Mouse (Mus musculus) embryonic facial prominence, embryonic 13.5 days (tissue): ENCODE measurements around the gene Bola3. TPM values are rescaled to one million over a fixed set of nuclear protein-coding genes. Genes with fewer than 3 reads are reported as not detected.

Experiments used
- ATAC-seq: fragments of 200-750 bp; cut with Nextera tagmentation; 2 replicates; pipeline ENCODE4 v1.8.0; 2017; ENCODE audit warnings: low read depth; ENCODE audit not compliant: insufficient number of reproducible peaks, insufficient read depth, low FRiP score, low TSS enrichment
- H3K27ac ChIP-seq: fragments of 300-500 bp; sonication (generic); 2 replicates; pipeline ENCODE4 v1.5.1; 2015; ENCODE audit warnings: moderate library complexity, mild to moderate bottlenecking, inconsistent platforms
- H3K27me3 ChIP-seq: fragments of 300-500 bp; sonication (generic); 2 replicates; pipeline ENCODE4 v1.6.1; 2015; ENCODE audit warnings: mild to moderate bottlenecking, inconsistent platforms
- H3K36me3 ChIP-seq: fragments of 300-500 bp; sonication (generic); 2 replicates; pipeline ENCODE4 v1.6.1; 2015; ENCODE audit warnings: mild to moderate bottlenecking, inconsistent platforms
- H3K4me1 ChIP-seq: fragments of 300-500 bp; sonication (generic); 2 replicates; pipeline ENCODE4 v1.6.1; 2015; ENCODE audit warnings: inconsistent platforms
- H3K4me2 ChIP-seq: fragments of 300-500 bp; sonication (generic); 2 replicates; pipeline ENCODE4 v1.6.1; 2015; ENCODE audit warnings: moderate library complexity, mild to moderate bottlenecking, inconsistent platforms
- H3K4me3 ChIP-seq: fragments of 300-500 bp; sonication (generic); 2 replicates; pipeline ENCODE4 v1.5.1; 2015; ENCODE audit warnings: mild to moderate bottlenecking, inconsistent platforms
- H3K9ac ChIP-seq: fragments of 300-500 bp; sonication (generic); 2 replicates; pipeline ENCODE4 v1.6.1; 2015; ENCODE audit warnings: mild to moderate bottlenecking, inconsistent platforms
- H3K9me3 ChIP-seq: fragments of 300-500 bp; sonication (generic); 2 replicates; pipeline ENCODE4 v1.6.1; 2016; ENCODE audit warnings: inconsistent platforms
- WGBS: fragments of 180-500 bp; shearing (Covaris S2); methylation state at CpG from one replicate; pipeline ENCODE4 v1.1.7; 2015; ENCODE audit warnings: mixed read lengths; 5-methylcytosine and 5-hydroxymethylcytosine counted together
- microRNA-seq: library from miRNA; unstranded; fragments of <30 nt; microRNA quantifications from one replicate; pipeline ENCODE4, GENCODE M21; 2016
- polyA plus RNA-seq: library from polyadenylated mRNA; unstranded; fragments of >200 nt; fragmentation: Nextera tagmentation; extraction: Ambion mirVana; gene quantifications from 2 replicates; pipeline ENCODE4 v1.2.1, GENCODE M21; 2015

Gene Bola3
- polyA plus RNA-seq, 1 experiment from 2014 or later = 115 TPM

- H3K4me3 ChIP-seq = no peak overlapping the region
- peaks cover 67% of the 10 kb centered on the region for H3K36me3 ChIP-seq
- H3K9me3 ChIP-seq = no peaks in the 10 kb centered on the region
- H3K9ac ChIP-seq = no peak overlapping the region
- ATAC-seq = no peak
- no peaks in the 10 kb centered on the region for H3K27me3 ChIP-seq
- no peak overlapping the region; the same call in 1 of the 2 replicates for H3K27ac ChIP-seq
- no peak overlapping the region for H3K4me2 ChIP-seq
- 93% methylated on average over 13 of the region's 13 CpGs for WGBS
- H3K4me1 ChIP-seq = peaks cover 15% of the 10 kb centered on the region; the same call in 1 of the 2 replicates
These were observed 55.6 kb downstream of the Bola3 start for GRCm38 (mm10) chr6:83404571-83404970.

- WGBS = 78% methylated on average over 7 of the region's 7 CpGs
- no peak for ATAC-seq
- no peaks in the 10 kb centered on the region for H3K27me3 ChIP-seq
- peaks cover 58% of the 10 kb centered on the region for H3K36me3 ChIP-seq
- H3K9ac ChIP-seq = no peak overlapping the region
- no peaks in the 10 kb centered on the region for H3K9me3 ChIP-seq
- H3K4me3 ChIP-seq = no peak overlapping the region
- no peak overlapping the region for H3K4me2 ChIP-seq
- H3K27ac ChIP-seq = 0 out of 2 replicates have a peak overlapping the region, but pooled peaks have one; percentile 44
- H3K4me1 ChIP-seq = peaks cover 22% of the 10 kb centered on the region
These were observed 56.6 kb downstream of the Bola3 start for GRCm38 (mm10) chr6:83405511-83406064.

GRCm38 (mm10) chr6:83408510-83408909 lies 59.6 kb downstream of the Bola3 start:
- Histone ChIP-seq H3K4me3 (no peak overlapping the region), H3K27ac (no peak overlapping the region), H3K4me2 (no peak overlapping the region), H3K9ac (no peak overlapping the region), H3K36me3 (peaks cover 30% of the 10 kb centered on the region), H3K9me3 (no peaks in the 10 kb centered on the region), H3K27me3 (no peaks in the 10 kb centered on the region), H3K4me1 (peaks cover 51% of the 10 kb centered on the region)
- 88% methylated on average over 9 of the region's 9 CpGs for WGBS
- no peak for ATAC-seq

Small RNA genes lying within 50 kb of the gene (microRNA-seq; reads per million reads assigned to microRNA genes)
- not detected for gene Mir6374

Other genes with a start within 250 kb of the Bola3 start
- gene Ccdc142, start 247.5 kb upstream of the Bola3 start, polyA plus RNA-seq = 2.9 and 3.5 TPM in 2 replicates
- 3.3 and 3.5 TPM in 2 replicates for gene Gm42688, start 247.5 kb upstream of the Bola3 start, polyA plus RNA-seq
- gene Mrpl53, start 240.1 kb upstream of the Bola3 start, polyA plus RNA-seq = 137 and 151 TPM in 2 replicates
- 45.0 and 45.6 TPM in 2 replicates for gene Mogs, start 233.7 kb upstream of the Bola3 start, polyA plus RNA-seq
- 144 and 172 TPM in 2 replicates for gene Wbp1, start 227.6 kb upstream of the Bola3 start, polyA plus RNA-seq
- 13.2 and 13.9 TPM in 2 replicates for gene Ino80b, start 223.7 kb upstream of the Bola3 start, polyA plus RNA-seq
- gene Rtkn, start 213.7 kb upstream of the Bola3 start, polyA plus RNA-seq = 46.7 and 51.8 TPM in 2 replicates
- gene Wdr54, start 192.8 kb upstream of the Bola3 start, polyA plus RNA-seq = 7.1 and 7.9 TPM in 2 replicates
- gene 1700003E16Rik, start 192.7 kb upstream of the Bola3 start, polyA plus RNA-seq = 2.0 and 2.8 TPM in 2 replicates
- gene Dctn1, start 183.2 kb upstream of the Bola3 start, polyA plus RNA-seq = 87.7 and 90.0 TPM in 2 replicates
- gene Slc4a5, start 129.3 kb upstream of the Bola3 start, polyA plus RNA-seq = 0.15 and 0.20 TPM in 2 replicates
- 36.3 and 37.0 TPM in 2 replicates for gene Mthfd2, start 23.2 kb upstream of the Bola3 start, polyA plus RNA-seq
- 60.1 and 65.1 TPM in 2 replicates for gene Mob1a, start 23.1 kb upstream of the Bola3 start, polyA plus RNA-seq
- gene Tet3, start 109.9 kb downstream of the Bola3 start, polyA plus RNA-seq = 47.0 and 59.6 TPM in 2 replicates
- 89.5 and 100.0 TPM in 2 replicates for gene Dguok, start 157.8 kb downstream of the Bola3 start, polyA plus RNA-seq
- gene Actg2, start 187.1 kb downstream of the Bola3 start, polyA plus RNA-seq = 3.5 and 4.1 TPM in 2 replicates
- gene Stambp, start 223.6 kb downstream of the Bola3 start, polyA plus RNA-seq = 23.0 and 26.3 TPM in 2 replicates